Mouse (Mus musculus): ENCODE results near the gene 2310034G01Rik. TPM values are rescaled to one million over a fixed set of nuclear protein-coding genes. Genes with fewer than 3 reads are reported as not detected.
A peak's percentile ranks its signal among the peaks of the same experiment; 100 is the strongest.

2310034G01Rik gene
- total and polyA plus RNA-seq, 2 experiments from 2014 or later = 2.0 to 3.8 TPM

DNA sequence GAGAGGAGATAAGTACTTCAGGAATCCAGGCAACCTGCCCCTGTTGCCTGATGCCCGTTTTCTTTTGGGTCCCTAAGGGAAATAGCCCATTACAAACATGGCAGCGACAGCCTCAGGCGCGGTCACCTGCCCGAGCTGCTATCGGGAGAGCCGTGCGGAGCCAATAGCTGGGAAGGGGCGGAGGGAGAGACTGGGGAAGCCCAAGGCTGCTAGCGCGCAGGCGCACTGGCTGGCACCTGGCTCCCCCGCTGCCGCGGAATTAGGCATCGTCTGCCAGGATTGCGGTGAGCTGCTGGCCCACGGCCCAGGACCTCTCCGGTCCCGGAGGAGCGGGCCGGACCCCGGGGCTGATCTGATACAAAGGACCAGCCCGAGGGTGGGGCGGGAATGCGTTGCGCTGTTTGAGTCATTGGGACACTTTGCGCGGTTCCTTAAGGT is 6.6 kb upstream of the 2310034G01Rik start:
- H3K27ac ChIP-seq (ENCODE audit: low read depth, low read length) = no peak overlapping the region; the same call in 1 of the 2 replicates
- H3K9me3 ChIP-seq (ENCODE audit: low read length) = no peaks in the 10 kb centered on the region
- DNase-seq (ENCODE audit: low spot score) (peak; percentile 95), ATAC-seq (ENCODE audit: low FRiP score) (peak; percentile 91)
- peak overlapping the region; percentile 71 for H3K9ac ChIP-seq (replicated peaks; ENCODE audit: low read length, poor library complexity, severe bottlenecking)
- peaks cover 3% of the 10 kb centered on the region; the same call in 1 of the 2 replicates for H3K4me1 ChIP-seq (ENCODE audit: insufficient read depth, low read length)
- H3K36me3 ChIP-seq (ENCODE audit: insufficient read depth, low read length) = no peaks in the 10 kb centered on the region
- TF ChIP-seq CTCF (IDR thresholded peaks at IDR 0.05) = no peak
- peak overlapping the region; percentile 82 for H3K4me2 ChIP-seq (ENCODE audit: low read depth, low read length, poor library complexity, severe bottlenecking)
- under 1% methylated on average over 29 of the region's 29 CpGs for WGBS
- H3K4me3 ChIP-seq (ENCODE audit: low read depth, low read length) = peak overlapping the region; percentile 62
- no peaks in the 10 kb centered on the region for H3K27me3 ChIP-seq (ENCODE audit: insufficient read depth, low read length)

DNA sequence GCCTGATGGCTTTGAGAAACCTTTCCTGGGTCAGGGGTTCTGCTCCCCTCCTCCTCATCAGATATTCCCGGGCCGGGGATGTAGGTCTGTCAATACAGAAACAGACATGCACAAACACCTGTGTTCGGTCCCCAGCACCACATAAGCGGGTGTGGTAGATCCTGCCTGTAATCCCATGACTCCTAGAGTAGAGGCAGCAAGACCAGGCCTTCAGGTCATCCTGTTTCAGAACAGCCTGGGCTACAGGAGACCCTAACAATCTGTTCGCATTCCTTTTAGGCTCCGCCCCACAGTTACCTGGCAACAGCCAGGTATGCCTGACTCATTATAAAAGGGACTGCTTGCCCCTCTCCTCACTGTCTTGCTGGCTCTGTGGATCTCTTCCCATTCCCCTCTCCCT is 552 bp downstream of the 2310034G01Rik start:
- Histone ChIP-seq H3K9ac (replicated peaks; ENCODE audit: low read length, poor library complexity, severe bottlenecking) (peak overlapping the region; percentile 80), H3K4me2 (ENCODE audit: low read depth, low read length, poor library complexity, severe bottlenecking) (peak overlapping the region; percentile 56), H3K4me3 (ENCODE audit: low read depth, low read length) (peak overlapping the region; percentile 56), H3K27me3 (ENCODE audit: insufficient read depth, low read length) (no peaks in the 10 kb centered on the region), H3K4me1 (ENCODE audit: insufficient read depth, low read length) (peaks cover 8% of the 10 kb centered on the region; the same call in 1 of the 2 replicates), H3K9me3 (ENCODE audit: low read length) (no peaks in the 10 kb centered on the region), H3K36me3 (ENCODE audit: insufficient read depth, low read length) (no peaks in the 10 kb centered on the region), H3K27ac (ENCODE audit: low read depth, low read length) (peak overlapping the region; percentile 88)
- DNase-seq (ENCODE audit: low spot score) (no peak), ATAC-seq (ENCODE audit: low FRiP score) (0 out of 2 replicates have a peak, but pooled peaks have one; percentile 12)
- 24% methylated on average over 6 of the region's 6 CpGs for WGBS
- no peak for TF ChIP-seq CTCF (IDR thresholded peaks at IDR 0.05)

DNA sequence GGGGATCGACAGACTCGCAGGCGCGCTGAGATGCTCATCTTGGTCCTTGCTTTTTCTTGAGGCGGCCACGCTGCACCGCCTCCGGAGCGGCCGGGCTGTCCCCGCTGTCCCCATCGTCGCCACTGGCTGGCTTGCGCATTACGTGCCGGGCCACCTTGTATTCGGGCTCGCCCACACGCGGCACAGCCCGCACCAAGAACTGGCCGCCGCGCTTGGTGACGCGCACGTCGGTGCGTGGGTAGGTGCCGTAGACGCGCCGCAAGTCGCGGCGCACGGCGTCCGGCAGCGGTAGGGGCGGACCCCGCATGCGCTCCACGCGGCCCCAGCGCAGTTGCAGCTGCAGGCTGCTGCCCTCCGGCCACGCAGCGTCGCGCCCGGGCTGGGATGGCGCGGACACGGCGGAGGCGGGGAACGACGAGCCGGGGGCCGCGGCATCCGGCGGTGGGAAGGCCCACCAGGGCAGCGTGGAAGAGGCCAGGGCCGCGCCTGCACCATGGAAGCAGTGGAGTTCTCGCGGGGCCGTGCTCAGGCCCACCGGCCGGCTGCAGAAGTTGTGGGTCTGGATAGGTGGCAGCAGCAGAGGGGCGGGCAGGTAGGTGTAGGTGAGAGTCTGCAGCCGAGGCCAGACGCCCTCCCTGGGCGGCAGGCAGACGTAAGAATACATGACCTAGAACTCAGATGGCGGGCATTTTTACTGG is 1.2 kb downstream of the 2310034G01Rik start:
- H3K4me3 ChIP-seq (ENCODE audit: low read depth, low read length) = peak overlapping the region; percentile 56
- ATAC-seq (ENCODE audit: low FRiP score) = peak; percentile 95
- peak; percentile 93 for DNase-seq (ENCODE audit: low spot score)
- no peaks in the 10 kb centered on the region for H3K36me3 ChIP-seq (ENCODE audit: insufficient read depth, low read length)
- H3K27me3 ChIP-seq (ENCODE audit: insufficient read depth, low read length) = no peaks in the 10 kb centered on the region
- peak overlapping the region; percentile 80 for H3K9ac ChIP-seq (replicated peaks; ENCODE audit: low read length, poor library complexity, severe bottlenecking)
- no peaks in the 10 kb centered on the region for H3K9me3 ChIP-seq (ENCODE audit: low read length)
- under 1% methylated on average over 71 of the region's 78 CpGs for WGBS
- H3K27ac ChIP-seq (ENCODE audit: low read depth, low read length) = peak overlapping the region; percentile 88
- TF ChIP-seq CTCF (IDR thresholded peaks at IDR 0.05) = no peak; the same call in 1 of the 2 replicates
- peaks cover 8% of the 10 kb centered on the region; the same call in 1 of the 2 replicates for H3K4me1 ChIP-seq (ENCODE audit: insufficient read depth, low read length)
- H3K4me2 ChIP-seq (ENCODE audit: low read depth, low read length, poor library complexity, severe bottlenecking) = peak overlapping the region; percentile 56

DNA sequence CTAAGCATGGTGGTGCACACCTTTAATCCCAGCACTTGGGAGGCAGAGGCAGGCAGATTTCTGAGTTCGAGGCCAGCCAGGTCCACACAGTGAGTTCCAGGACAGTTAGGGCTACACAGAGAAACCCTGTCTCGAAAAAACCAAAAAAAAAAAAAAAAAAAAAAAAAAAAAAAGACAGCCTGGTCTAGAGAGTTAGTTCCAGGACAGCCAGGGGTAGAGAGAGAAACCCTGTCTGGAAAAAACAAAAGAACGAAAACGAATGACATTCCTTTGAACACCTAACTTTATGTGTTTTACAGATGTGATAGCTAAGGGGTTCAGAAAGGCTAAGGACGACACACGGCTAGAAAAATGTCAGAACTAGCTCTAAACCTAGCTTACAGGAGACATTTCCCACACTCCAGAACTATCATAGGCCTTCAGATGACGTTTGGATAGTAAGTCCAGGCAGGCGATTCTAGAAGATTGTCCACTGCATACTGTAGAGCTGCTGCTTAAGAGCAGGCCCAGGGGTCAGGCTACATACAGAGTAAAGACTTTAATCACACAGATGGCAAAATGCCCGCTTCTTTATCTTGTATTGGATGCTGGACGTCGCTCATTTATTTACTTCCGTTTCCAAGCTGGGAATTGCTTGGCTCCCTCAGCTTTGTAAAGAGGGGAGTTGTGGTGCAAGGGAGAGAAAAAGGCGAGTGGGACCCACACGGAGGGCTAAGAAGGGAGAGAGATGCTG is 2.0 kb downstream of the 2310034G01Rik start:
- Histone ChIP-seq H3K4me1 (ENCODE audit: insufficient read depth, low read length) (peaks cover 8% of the 10 kb centered on the region; the same call in 1 of the 2 replicates), H3K27me3 (ENCODE audit: insufficient read depth, low read length) (no peaks in the 10 kb centered on the region), H3K4me3 (ENCODE audit: low read depth, low read length) (peak overlapping the region; percentile 56), H3K4me2 (ENCODE audit: low read depth, low read length, poor library complexity, severe bottlenecking) (peak overlapping the region; percentile 56), H3K9me3 (ENCODE audit: low read length) (no peaks in the 10 kb centered on the region), H3K9ac (replicated peaks; ENCODE audit: low read length, poor library complexity, severe bottlenecking) (peak overlapping the region; percentile 80), H3K27ac (ENCODE audit: low read depth, low read length) (peak overlapping the region; percentile 88), H3K36me3 (ENCODE audit: insufficient read depth, low read length) (no peaks in the 10 kb centered on the region)
- DNase-seq (ENCODE audit: low spot score) = peak; percentile 48
- 29% methylated on average over 14 of the region's 14 CpGs for WGBS
- no peak for TF ChIP-seq CTCF (IDR thresholded peaks at IDR 0.05)
- ATAC-seq (ENCODE audit: low FRiP score) = no peak

DNA sequence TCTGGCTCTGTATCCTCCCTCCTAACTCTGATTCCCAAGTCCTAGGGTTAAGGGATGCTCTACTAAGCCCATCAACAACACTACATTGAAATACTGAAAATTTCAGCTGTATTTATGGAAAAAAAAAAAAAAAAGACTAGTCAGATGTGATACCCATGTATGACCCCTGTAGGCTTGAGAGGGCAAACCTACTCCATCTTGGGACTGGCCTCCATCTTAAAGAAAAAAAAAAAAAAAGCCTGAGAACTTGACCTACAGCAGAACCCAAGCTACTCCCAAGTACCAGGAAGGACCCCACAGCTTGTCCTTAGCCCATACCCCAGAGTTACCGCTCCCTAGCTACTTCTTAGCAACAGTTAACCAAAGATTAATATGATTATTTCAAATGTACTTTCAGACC is 3.0 kb downstream of the 2310034G01Rik start:
- Histone ChIP-seq H3K27ac (ENCODE audit: low read depth, low read length) (no peak overlapping the region), H3K9ac (replicated peaks; ENCODE audit: low read length, poor library complexity, severe bottlenecking) (no peak overlapping the region), H3K36me3 (ENCODE audit: insufficient read depth, low read length) (no peaks in the 10 kb centered on the region), H3K9me3 (ENCODE audit: low read length) (no peaks in the 10 kb centered on the region), H3K27me3 (ENCODE audit: insufficient read depth, low read length) (no peaks in the 10 kb centered on the region), H3K4me1 (ENCODE audit: insufficient read depth, low read length) (peaks cover 8% of the 10 kb centered on the region; the same call in 1 of the 2 replicates), H3K4me2 (ENCODE audit: low read depth, low read length, poor library complexity, severe bottlenecking) (no peak overlapping the region), H3K4me3 (ENCODE audit: low read depth, low read length) (no peak overlapping the region)
- WGBS = 96% methylated on average over 1 of the region's 1 CpGs
- no peak for TF ChIP-seq CTCF (IDR thresholded peaks at IDR 0.05)
- ATAC-seq (ENCODE audit: low FRiP score) = no peak
- no peak for DNase-seq (ENCODE audit: low spot score)

Measured in midbrain, postnatal 0 days (tissue).